Mouse (Mus musculus) ZHBTc4 (cell line): ENCODE data around the gene Idh1.
"Not testable (repeated sequence)": the region's sequence is repeated elsewhere in the genome, so short reads cannot be mapped to it uniquely, and the experiment has no call there.

ENCODE experiments used
- DNase-seq: peaks from one replicate; pipeline ENCODE4 v3.0.0-alpha.2; 2011; ENCODE audit warnings: low read depth, low spot score

Gene Idh1

GRCm38 (mm10) chr1:65186287-65187073 lies at the start of gene Idh1, which contains the start of gene Pikfyve:
TSS of gene Idh1 (minus strand) at chr1:65186500.
TSS of gene Pikfyve (plus strand) at chr1:65186683.
- peak; percentile 99 for DNase-seq

DNA sequence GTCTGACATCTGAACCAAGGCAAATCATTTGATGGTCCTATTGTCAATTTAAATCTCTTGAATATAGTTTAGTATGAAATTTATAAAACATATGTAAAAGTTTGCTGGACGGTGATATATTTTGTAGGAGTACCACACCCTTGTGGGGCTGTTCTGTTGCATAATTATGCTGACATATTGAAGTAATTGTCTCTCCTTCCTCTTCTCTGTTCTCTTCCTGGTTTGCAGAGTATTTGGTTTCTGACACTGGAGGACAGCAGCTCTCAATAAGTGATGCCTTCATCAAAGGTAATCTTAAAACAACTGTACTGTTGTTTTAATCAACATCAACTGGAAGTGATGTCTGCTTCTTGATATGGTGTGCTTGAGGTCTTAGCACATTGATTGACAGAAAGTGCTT lies 44.3 kb upstream of the Idh1 start:
- no peak for DNase-seq

- not testable (repeated sequence) for DNase-seq
These were observed 43.5 kb upstream of the Idh1 start for GRCm38 (mm10) chr1:65229768-65230167.

- DNase-seq: no peak
These were observed 41.4 kb upstream of the Idh1 start for GRCm38 (mm10) chr1:65227681-65228080.

- no peak for DNase-seq
These were observed 37.4 kb upstream of the Idh1 start for GRCm38 (mm10) chr1:65223654-65224053.

GRCm38 (mm10) chr1:65217972-65218371 lies 31.7 kb upstream of the Idh1 start:
- DNase-seq: no peak

DNA sequence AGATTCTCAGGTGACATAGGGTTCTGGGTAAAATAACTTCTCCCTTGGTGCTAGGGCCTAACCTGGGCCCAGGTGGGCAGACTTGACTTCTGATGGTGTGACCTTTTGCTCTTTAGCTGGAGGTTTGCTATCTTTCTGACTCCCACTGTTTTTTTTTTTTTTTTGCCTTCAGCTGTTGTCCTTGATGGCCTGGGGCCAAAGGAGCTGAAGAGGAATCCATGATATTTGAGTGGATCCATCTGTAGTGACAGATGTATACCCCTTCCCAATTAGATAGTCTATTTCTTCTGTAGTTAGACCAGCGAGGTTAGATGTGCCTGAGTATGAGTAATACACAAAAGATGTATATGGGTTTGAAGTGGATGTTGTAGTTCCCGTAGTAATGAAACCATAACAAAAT lies 31.3 kb upstream of the Idh1 start:
- no peak for DNase-seq

- peak; percentile 5 for DNase-seq
These were observed 26.9 kb upstream of the Idh1 start for GRCm38 (mm10) chr1:65213214-65213613.

DNA sequence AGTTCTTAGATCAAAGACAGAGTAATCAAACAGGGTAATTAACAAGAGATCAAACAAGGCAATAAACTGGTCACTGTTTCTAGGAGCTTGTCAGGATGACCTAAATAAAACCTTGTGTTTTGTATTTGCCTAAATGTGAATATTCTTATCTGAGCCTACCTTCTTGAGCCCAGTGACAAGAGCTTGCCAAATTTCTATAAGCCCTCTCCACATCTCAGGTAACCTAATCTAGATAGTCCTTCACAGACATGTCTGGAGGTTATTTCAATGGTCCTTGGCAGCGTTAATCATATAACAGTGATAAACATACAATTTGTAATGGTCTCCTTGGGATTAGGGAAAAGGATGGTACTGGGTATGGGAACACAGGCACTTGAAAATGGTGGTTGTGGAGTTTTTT lies 18.0 kb upstream of the Idh1 start:
- DNase-seq: no peak

DNA sequence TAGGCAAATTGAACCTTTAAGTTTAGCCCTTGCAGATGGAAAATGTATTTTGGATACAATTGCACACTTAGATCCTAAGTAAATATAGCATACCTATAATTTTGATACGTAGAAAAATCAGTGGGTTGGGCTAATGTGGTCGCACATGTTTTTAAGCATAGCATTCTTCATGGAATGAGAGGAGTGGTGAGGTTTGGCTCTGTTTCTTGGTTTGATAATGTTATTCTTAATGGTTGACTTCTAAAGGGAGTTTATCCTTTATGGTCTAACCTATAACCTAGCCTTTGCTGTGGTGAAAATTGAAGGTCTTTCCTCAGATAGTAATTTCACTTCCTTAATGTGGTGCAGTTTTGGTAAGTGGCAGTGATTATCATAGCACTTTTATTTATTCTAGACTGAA lies 12.6 kb upstream of the Idh1 start:
- DNase-seq: no peak

DNA sequence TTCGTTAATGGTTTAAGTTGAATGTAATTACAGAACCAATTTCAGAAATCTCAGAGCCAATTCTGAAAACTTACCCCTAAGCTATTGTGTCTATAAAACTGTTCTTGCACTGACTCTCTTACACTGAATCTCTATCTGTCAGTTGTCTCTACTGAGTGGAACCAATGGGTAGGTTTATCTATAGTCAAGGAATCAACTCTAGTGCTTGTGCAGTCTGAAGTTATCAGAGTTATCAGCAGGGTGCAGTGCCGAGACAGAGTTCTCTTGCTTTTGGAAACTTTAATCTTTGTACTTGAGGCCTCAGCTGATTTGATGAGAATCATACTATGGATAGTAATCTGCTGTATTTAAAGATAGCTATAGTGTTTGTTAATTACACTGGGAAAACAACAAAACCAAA lies 12.1 kb upstream of the Idh1 start:
- DNase-seq: no peak

DNA sequence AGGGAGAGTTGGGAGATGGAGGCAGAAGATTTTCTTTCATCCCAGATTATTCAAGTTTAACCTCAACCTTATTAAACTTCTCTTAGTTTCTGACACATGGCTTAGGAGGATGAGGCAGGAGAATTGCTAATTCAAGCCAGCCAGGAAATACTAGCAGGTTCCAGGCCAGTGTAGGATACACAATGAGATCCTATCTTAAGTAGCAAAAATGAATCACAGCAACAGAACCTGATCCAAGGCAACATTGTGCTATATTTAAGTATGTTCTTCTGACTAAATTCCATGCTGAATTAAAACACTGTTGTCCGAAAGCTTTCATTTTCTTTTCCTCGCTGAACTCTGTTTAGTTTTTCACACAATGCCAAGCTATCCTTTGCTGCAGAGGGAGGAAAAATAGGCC lies 6.9 kb upstream of the Idh1 start:
- no peak for DNase-seq

- no peak for DNase-seq
These were observed 3.9 kb upstream of the Idh1 start for GRCm38 (mm10) chr1:65190172-65190571.

DNA sequence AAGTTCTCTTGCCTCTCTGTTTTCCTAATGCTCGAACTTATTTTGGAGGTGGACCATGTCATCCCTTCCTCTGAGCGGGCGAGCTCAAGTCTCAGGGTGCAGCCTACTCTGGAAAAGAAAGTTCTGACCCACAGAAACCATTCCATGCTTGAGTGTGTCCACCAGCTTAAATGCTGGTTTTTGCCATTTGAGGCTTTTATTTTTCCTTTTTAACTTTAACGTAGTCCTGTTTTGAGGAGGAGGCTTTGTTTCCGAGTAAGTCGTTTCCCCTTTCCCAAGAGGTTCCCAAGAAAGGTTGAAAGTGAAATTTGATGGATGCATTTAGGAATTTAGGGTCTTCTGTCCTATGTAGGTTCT lies 752 bp upstream of the Idh1 start:
- no peak for DNase-seq

GRCm38 (mm10) chr1:65185524-65186205 lies 635 bp downstream of the Idh1 start:
- peak; percentile 26 for DNase-seq

GRCm38 (mm10) chr1:65185011-65185410 lies 1.3 kb downstream of the Idh1 start:
- no peak for DNase-seq

DNA sequence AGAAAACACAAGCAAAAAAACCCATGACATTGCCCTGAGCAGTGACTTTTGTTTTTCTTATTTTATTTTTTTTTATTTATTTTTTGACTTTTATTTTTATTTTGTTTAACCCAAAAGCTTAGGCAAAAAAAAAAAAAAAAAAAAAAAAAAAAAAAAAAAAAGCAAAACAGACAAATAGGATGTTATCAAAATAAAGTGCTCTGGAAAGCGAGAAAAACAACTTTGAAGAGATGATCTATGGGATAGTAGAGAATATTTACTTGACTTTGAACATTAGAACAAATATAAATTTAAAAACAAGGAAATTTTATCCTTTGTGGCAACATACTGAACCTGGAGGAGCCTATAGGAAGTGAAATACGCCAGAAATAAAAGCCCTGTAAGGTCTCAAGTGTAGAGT lies 2.3 kb downstream of the Idh1 start:
- no peak for DNase-seq

DNA sequence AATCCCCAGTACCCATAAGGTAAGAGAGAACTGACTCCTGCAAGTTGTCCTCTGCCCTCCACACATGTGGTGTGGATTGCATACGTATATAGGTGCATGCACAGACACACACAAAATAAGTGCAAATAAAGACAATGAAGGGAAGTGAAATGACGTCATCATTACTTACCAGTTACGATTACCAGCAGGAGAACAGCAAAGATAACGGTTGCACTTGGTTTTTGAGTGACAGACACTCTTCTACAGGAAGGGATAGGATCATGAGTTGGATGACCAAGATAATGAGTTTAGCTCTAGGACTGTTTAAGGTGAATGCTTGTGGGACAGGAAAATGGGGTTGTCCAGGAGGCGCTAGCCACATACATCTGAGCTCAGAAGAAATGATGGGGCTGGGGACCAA lies 4.8 kb downstream of the Idh1 start:
- no peak for DNase-seq

DNA sequence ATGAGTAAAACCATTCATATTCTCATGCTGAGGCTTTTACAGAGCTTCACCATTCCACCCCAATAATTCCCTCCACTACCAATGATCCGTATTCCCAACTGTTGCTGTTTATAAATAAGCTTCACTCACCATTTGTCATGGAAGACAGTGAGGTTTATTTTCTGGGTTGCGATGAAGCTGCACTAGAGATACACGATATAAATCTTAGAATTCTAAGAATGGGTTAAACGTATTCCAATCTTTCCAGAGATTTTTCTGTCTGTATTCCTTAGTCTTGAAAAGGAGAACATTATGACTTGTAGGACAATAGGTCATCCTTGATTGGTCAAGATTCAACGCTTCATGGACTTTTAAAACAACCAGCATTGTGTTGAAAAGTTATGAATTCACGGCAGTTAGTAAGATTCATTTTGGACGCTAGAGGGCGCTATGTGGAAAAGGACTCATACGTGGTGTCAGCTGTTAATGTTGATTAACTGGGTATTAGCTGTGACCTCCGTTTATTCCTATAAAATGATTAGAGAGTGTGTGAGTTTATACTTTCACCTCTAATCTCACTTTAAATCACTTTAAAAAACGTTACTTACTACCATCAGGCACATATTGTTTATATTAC lies 6.6 kb downstream of the Idh1 start:
- peak; percentile 76 for DNase-seq

GRCm38 (mm10) chr1:65178902-65179432 lies 7.3 kb downstream of the Idh1 start:
- peak; percentile 99 for DNase-seq

DNA sequence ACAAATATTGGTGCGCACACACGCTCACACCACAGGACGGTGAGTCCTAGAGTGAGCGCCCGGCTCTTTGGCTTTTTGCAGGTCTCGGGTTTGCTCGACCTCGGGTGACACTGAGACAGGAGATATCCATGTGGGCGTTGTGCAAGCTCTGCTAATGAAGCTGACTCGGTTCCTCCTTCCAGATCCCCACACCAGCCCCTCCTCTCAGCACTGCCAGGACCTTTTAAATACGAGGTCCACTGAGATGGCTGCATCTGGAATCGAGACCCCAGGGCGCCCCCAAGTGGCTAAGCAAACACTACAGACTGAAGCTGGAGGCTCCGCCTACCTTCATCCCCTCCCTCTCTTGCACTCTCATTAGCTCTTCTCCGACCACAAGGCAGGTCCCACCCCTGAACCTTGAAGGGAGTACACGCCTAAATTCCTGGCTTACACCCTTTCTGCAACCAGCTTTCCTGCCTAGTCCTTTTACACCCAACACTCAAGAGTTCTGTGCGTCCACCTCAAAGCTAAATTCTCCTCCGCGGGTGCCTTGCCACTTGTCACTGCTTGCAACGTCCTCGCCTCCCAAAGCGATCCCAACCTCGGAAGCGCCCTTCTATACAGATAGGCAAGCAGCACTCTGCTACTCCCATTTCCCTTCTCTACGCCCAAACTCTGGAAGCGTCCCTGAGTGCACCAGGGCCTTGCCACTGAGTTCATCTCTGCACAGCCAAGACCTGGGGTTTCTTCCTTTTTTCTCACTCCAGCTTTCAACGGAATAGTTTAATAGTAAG lies 8.0 kb downstream of the Idh1 start:
- peak; percentile 98 for DNase-seq

DNA sequence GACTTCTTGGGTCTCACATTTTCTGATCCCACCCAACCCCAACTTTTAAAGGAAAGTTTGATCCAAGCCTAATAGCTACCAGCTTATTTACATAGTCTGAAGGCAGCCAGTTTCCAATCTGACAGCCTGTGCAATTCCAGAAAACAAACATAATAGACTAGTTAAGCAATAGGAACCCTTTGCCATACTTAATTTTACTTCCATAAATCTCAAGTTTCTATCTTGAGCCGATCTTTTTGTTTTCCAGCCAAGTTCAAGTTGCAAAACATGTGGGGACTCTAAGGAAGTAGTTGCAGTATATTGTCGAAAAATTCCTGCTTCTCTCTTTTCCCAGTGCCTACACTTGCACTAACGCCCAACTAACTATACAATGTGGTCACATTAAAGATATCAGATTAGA lies 8.8 kb downstream of the Idh1 start:
- DNase-seq: no peak
